Comparison of ENCODE assay signal across 24 mouse cellular contexts in genomic region chr1:125662058-125662457, GRCm38 (mm10). TPM values are rescaled to one million over a fixed set of nuclear protein-coding genes. Genes with fewer than 3 reads are reported as not detected.
"Had no signal": no experiment of that assay in that cellular context is flagged by ENCODE, and none has a peak within 500 bp of the region (broad histone marks: within the 10 kb centered on the region; RNA-seq: fewer than 3 reads in every experiment).

No protein-coding gene starts in this region.

- H3K4me3 ChIP-seq: layer of hippocampus, adult 2 months; limb, embryonic 12.5 days; limb, embryonic 15.5 days; megakaryocyte, embryonic 14.5 days; midbrain, embryonic 10.5 days; midbrain, embryonic 13.5 days; myocyte; neural tube, embryonic 13.5 days had no signal

- ATAC-seq: liver, postnatal 0 days; lung, postnatal 0 days; midbrain, embryonic 13.5 days; midbrain, embryonic 16.5 days had no signal

- H3K27ac ChIP-seq: layer of hippocampus, adult 2 months; limb, embryonic 12.5 days; limb, embryonic 15.5 days; liver, embryonic 14.5 days; midbrain, embryonic 10.5 days; midbrain, embryonic 13.5 days; neural tube, embryonic 13.5 days had no signal

- H3K4me1 ChIP-seq: limb, embryonic 12.5 days; limb, embryonic 15.5 days; midbrain, embryonic 10.5 days; midbrain, embryonic 13.5 days; neural tube, embryonic 13.5 days had no signal

- H3K36me3 ChIP-seq: limb, embryonic 12.5 days; limb, embryonic 15.5 days; midbrain, embryonic 10.5 days; midbrain, embryonic 13.5 days; neural tube, embryonic 13.5 days had no signal

- H3K27me3 ChIP-seq: limb, embryonic 12.5 days; limb, embryonic 15.5 days; midbrain, embryonic 13.5 days; neural tube, embryonic 13.5 days had no signal

- H3K4me2 ChIP-seq: limb, embryonic 12.5 days; limb, embryonic 15.5 days; liver, embryonic 11.5 days; lung, embryonic 14.5 days; midbrain, embryonic 13.5 days; neural tube, embryonic 13.5 days had no signal

- H3K9ac ChIP-seq: limb, embryonic 12.5 days; limb, embryonic 15.5 days; liver, embryonic 14.5 days; liver, postnatal 0 days; lung, embryonic 14.5 days; midbrain, embryonic 13.5 days; neural tube, embryonic 13.5 days had no signal

- H3K9me3 ChIP-seq: limb, embryonic 12.5 days; limb, embryonic 15.5 days; midbrain, embryonic 10.5 days; midbrain, embryonic 13.5 days; neural tube, embryonic 13.5 days had no signal

- DNase-seq: kidney, adult 18-20 months; kidney, adult 9 months; kidney, postnatal 14 days; kidney, postnatal 4 days; left cerebral cortex, postnatal 4 days; liver, postnatal 0 days; lung, embryonic 14.5 days; retina, postnatal 1 day; right cerebral cortex, postnatal 25 days; thymus, postnatal 36 days had no signal

RNA-seq across cellular contexts. Expression of gene Gpr39, which starts 14.7 kb away (rescaled TPM):
- total RNA-seq: left cerebral cortex, postnatal 4 days; monocyte, adult 5-6 weeks; neutrophil, adult 5-6 weeks had no signal
- polyA plus RNA-seq: limb, embryonic 12.5 days; midbrain, embryonic 10.5 days; midbrain, embryonic 13.5 days; neural tube, embryonic 13.5 days had no signal
